Mouse (Mus musculus) midbrain, postnatal 0 days (tissue): ENCODE measurements at regions not wholly inside any gene's neighbourhood (a gene's known extent, or its start where the extent isn't known, plus 50 kb on each side); places are given as distances from the start of the nearest gene placed in this dataset.

ENCODE experiments used
- ATAC-seq: fragments of 200-750 bp; cut with Nextera tagmentation; 2 replicates; pipeline ENCODE4 v1.8.0; 2017; ENCODE audit warnings: moderate number of reproducible peaks, mild to moderate bottlenecking, moderate TSS enrichment, moderate library complexity; ENCODE audit not compliant: low FRiP score
- DNase-seq: peaks from one replicate; pipeline ENCODE4 v3.0.0-alpha.2; 2015; ENCODE audit warnings: low spot score
- H3K27ac ChIP-seq: fragments of 300-500 bp; sonication (generic); 2 replicates; pipeline ENCODE4 v1.5.1; 2014; ENCODE audit warnings: low read depth, mild to moderate bottlenecking, low read length, mixed read lengths
- H3K27me3 ChIP-seq: fragments of 300-500 bp; sonication (generic); 2 replicates; pipeline ENCODE4 v1.6.1; 2014; ENCODE audit warnings: low read length, control low read depth, mixed read lengths; ENCODE audit not compliant: insufficient read depth
- H3K36me3 ChIP-seq: fragments of 300-500 bp; sonication (generic); 2 replicates; pipeline ENCODE4 v1.6.1; 2014; ENCODE audit warnings: low read length, control low read depth, mixed read lengths; ENCODE audit not compliant: insufficient read depth
- H3K4me1 ChIP-seq: fragments of 300-500 bp; sonication (generic); 2 replicates; pipeline ENCODE4 v1.6.1; 2014; ENCODE audit warnings: mild to moderate bottlenecking, control low read depth, antibody characterized with exemption, low read length, mixed read lengths; ENCODE audit not compliant: insufficient read depth
- H3K4me2 ChIP-seq: fragments of 300-500 bp; sonication (generic); 2 replicates; pipeline ENCODE4 v1.6.1; 2014; ENCODE audit warnings: low read depth, mild to moderate bottlenecking, low read length, mixed read lengths; ENCODE audit not compliant: poor library complexity, severe bottlenecking
- H3K4me3 ChIP-seq: fragments of 300-500 bp; sonication (generic); 2 replicates; pipeline ENCODE4 v1.5.1; 2014; ENCODE audit warnings: low read depth, mild to moderate bottlenecking, low read length, moderate library complexity
- H3K9ac ChIP-seq: fragments of 300-500 bp; sonication (generic); replicated peaks from 2 replicates; pipeline ENCODE4 v1.6.1; 2014; ENCODE audit warnings: mild to moderate bottlenecking, low read length, moderate library complexity, mixed read lengths; ENCODE audit not compliant: poor library complexity, severe bottlenecking
- H3K9me3 ChIP-seq: fragments of 300-500 bp; sonication (generic); 2 replicates; pipeline ENCODE4 v1.6.1; 2016; ENCODE audit warnings: low read length, control low read depth
- CTCF ChIP-seq: IDR thresholded peaks from 2 replicates; pipeline ENCODE4 v1.5.1; 2016; ENCODE audit warnings: antibody characterized with exemption, mild to moderate bottlenecking
- WGBS: fragments of 180-500 bp; shearing (Covaris S2); extraction: QIAGEN DNeasy Blood & Tissue Kit; methylation state at CpG from one replicate; pipeline ENCODE4 v1.1.7; 2014; 5-methylcytosine and 5-hydroxymethylcytosine counted together

- H3K4me3 ChIP-seq, result no peak overlapping the region
- no peaks in the 10 kb centered on the region for H3K4me1 ChIP-seq
- H3K9ac ChIP-seq, result no peak overlapping the region
- WGBS, result 93% methylated on average over 5 of the region's 5 CpGs
- no peak overlapping the region for H3K27ac ChIP-seq
- no peak for TF ChIP-seq CTCF
- DNase-seq, result no peak
- H3K36me3 ChIP-seq, result no peaks in the 10 kb centered on the region
- ATAC-seq, result no peak
- H3K9me3 ChIP-seq, result peaks cover 5% of the 10 kb centered on the region; the same call in 1 of the 2 replicates
- H3K27me3 ChIP-seq, result no peaks in the 10 kb centered on the region
- no peak overlapping the region for H3K4me2 ChIP-seq
Observed at GRCm38 (mm10) chr1:118741286-118741685, 113.5 kb downstream of the Tfcp2l1 start.

GRCm38 (mm10) chr1:118748196-118748595 is 120.5 kb downstream of the Tfcp2l1 start:
- no peaks in the 10 kb centered on the region for H3K27me3 ChIP-seq
- DNase-seq (no peak), ATAC-seq (no peak)
- TF ChIP-seq CTCF, result no peak
- no peak overlapping the region for H3K4me2 ChIP-seq
- H3K4me3 ChIP-seq, result no peak overlapping the region
- peaks cover under 1% of the 10 kb centered on the region; the same call in 1 of the 2 replicates for H3K9me3 ChIP-seq
- 63% methylated on average over 5 of the region's 5 CpGs for whole genome bisulfite sequencing
- H3K27ac ChIP-seq, result no peak overlapping the region
- no peaks in the 10 kb centered on the region for H3K4me1 ChIP-seq
- no peaks in the 10 kb centered on the region for H3K36me3 ChIP-seq
- no peak overlapping the region for H3K9ac ChIP-seq

- 93% methylated on average over 3 of the region's 3 CpGs for WGBS
- ATAC-seq, result no peak
Observed at GRCm38 (mm10) chr1:118752869-118753268, 125.1 kb downstream of the Tfcp2l1 start.

DNA sequence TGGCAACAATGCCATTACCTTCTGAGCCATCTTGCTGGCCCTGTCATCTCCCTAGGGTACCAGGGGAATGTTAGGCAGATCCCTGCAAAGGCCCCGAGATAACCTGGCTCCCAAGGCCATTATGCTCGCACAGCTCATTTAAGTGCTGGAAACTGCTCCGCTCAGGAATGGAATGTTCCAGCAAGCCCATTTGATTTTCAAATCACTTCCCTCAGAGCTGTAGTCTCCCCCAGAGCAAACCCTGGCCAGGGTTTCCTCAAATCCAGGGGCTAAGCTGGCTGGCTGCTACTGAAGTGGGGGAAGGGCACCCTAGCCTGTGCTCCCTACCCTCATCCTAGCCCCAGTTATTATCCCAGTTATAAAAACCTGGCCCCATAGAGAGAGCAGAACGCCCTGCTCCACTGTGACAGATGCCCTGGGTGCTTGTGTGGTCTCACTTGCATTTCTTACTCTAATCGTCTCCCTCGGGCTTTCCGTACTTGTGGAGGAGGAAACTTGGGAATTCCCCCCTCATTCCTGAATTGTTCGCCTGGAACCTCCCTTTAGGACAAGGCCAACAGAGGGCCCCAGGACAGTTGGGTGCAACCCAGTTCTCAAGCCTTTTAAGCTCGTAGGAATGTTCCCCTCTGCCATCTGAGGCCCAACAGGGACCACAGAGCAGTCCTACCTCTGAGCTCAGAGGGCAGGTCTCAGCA is 128.6 kb downstream of the Tfcp2l1 start:
- Histone ChIP-seq H3K27me3 (no peaks in the 10 kb centered on the region), H3K4me3 (no peak overlapping the region), H3K27ac (no peak overlapping the region), H3K4me2 (no peak overlapping the region), H3K9ac (no peak overlapping the region), H3K9me3 (no peaks in the 10 kb centered on the region), H3K4me1 (no peaks in the 10 kb centered on the region), H3K36me3 (no peaks in the 10 kb centered on the region)
- DNase-seq, result no peak
- ATAC-seq, result no peak
- 55% methylated on average over 9 of the region's 9 CpGs for WGBS
- TF ChIP-seq CTCF, result no peak

More at GRCm38 (mm10) chr1:118752869-118753268, 125.1 kb downstream of the Tfcp2l1 start:
- DNase-seq, result no peak
- Histone ChIP-seq H3K27ac (no peak overlapping the region), H3K9ac (no peak overlapping the region), H3K27me3 (no peaks in the 10 kb centered on the region), H3K4me2 (no peak overlapping the region), H3K36me3 (no peaks in the 10 kb centered on the region), H3K4me1 (no peaks in the 10 kb centered on the region), H3K4me3 (no peak overlapping the region), H3K9me3 (no peaks in the 10 kb centered on the region)
- TF ChIP-seq CTCF, result no peak

DNA sequence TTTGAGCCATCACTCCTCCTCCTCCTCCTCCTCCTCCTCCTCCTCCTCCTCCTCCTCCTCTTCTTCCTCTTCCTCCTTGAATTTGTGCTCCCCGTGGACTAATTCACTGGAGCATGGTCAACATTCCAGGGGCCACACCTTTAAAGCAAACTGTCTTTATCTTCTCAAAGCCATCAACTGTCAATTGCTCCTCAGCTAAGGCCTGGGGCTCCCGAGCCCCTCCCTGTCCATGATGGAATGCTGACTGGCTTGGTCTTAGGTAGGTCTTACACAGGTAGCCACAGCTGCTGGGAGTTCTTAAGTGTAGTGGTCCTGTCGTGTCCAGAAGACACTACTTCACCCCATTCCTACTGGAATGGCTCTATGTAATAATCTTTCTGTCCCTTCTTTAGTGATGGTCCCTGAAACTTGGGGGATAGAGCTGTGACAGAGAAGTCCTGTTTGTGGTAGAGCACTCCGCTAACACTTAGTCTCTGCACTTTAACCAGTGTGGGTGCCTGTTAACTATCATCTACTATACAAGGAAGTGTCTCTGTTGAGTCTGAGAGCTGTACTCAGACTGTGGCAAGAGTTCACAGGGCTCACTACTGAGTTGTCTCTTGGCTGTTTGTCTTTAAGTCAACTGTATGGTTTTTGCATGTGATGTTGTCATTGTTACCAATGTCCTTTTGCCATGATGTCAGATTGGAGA is 129.7 kb downstream of the Tfcp2l1 start:
- 83% methylated on average over 3 of the region's 4 CpGs for WGBS
- no peaks in the 10 kb centered on the region for H3K27me3 ChIP-seq
- no peak for ATAC-seq

GRCm38 (mm10) chr1:118758031-118758400 is 130.3 kb downstream of the Tfcp2l1 start:
- ATAC-seq (no peak), DNase-seq (no peak)
- Histone ChIP-seq H3K4me3 (no peak overlapping the region), H3K36me3 (no peaks in the 10 kb centered on the region), H3K9ac (no peak overlapping the region), H3K27me3 (no peaks in the 10 kb centered on the region), H3K4me2 (no peak overlapping the region), H3K27ac (no peak overlapping the region), H3K4me1 (no peaks in the 10 kb centered on the region), H3K9me3 (no peaks in the 10 kb centered on the region)
- 72% methylated on average over 4 of the region's 4 CpGs for WGBS
- TF ChIP-seq CTCF, result no peak

More for the DNA sequence above, 129.7 kb downstream of the Tfcp2l1 start:
- Histone ChIP-seq H3K4me2 (no peak overlapping the region), H3K9me3 (no peaks in the 10 kb centered on the region), H3K4me1 (no peaks in the 10 kb centered on the region), H3K4me3 (no peak overlapping the region), H3K27ac (no peak overlapping the region), H3K36me3 (no peaks in the 10 kb centered on the region), H3K9ac (no peak overlapping the region)
- DNase-seq, result no peak
- TF ChIP-seq CTCF, result no peak
